Mouse (Mus musculus) bone marrow macrophage, adult 2 months (primary cell): Measurements from ENCODE around the gene Myl6.

Experiments used
- CTCF ChIP-seq: IDR thresholded peaks from 2 replicates; pipeline ENCODE4 v1.5.1; 2012; ENCODE audit warnings: low read depth, mild to moderate bottlenecking, low read length, moderate library complexity
- POLR2A ChIP-seq: IDR thresholded peaks from 2 replicates; pipeline ENCODE4 v1.6.1; 2012; ENCODE audit warnings: mild to moderate bottlenecking, low read depth, low read length, borderline replicate concordance

GRCm38 (mm10) chr10:128493695-128494666 is at the start of gene Myl6:
- TF ChIP-seq CTCF (peak; percentile 98), POLR2A (peak; percentile 49; the same call in 1 of the 2 replicates)
